Mouse (Mus musculus) stomach, postnatal 0 days (tissue): ENCODE data around the gene Ston2. TPM values are rescaled to one million over a fixed set of nuclear protein-coding genes. Genes with fewer than 3 reads are reported as not detected.
"Not testable (repeated sequence)": the region's sequence is repeated elsewhere in the genome, so short reads cannot be mapped to it uniquely, and the experiment has no call there.

Experiments used
- ATAC-seq: fragments of 200-750 bp; cut with Nextera tagmentation; 2 replicates; pipeline ENCODE4 v1.8.0; 2017; ENCODE audit not compliant: low FRiP score, low TSS enrichment
- DNase-seq: peaks from one replicate; pipeline ENCODE4 v3.0.0-alpha.2; 2016; ENCODE audit warnings: low spot score
- H3K27ac ChIP-seq: fragments of 300-500 bp; sonication (generic); replicated peaks from 2 replicates; pipeline ENCODE4 v1.5.1; 2014; ENCODE audit warnings: mild to moderate bottlenecking, control low read depth
- H3K27me3 ChIP-seq: fragments of 300-500 bp; sonication (generic); 2 replicates; pipeline ENCODE4 v1.6.1; 2014; ENCODE audit warnings: low read length; ENCODE audit not compliant: control insufficient read depth, insufficient read depth
- H3K36me3 ChIP-seq: fragments of 300-500 bp; sonication (generic); 2 replicates; pipeline ENCODE4 v1.6.1; 2014; ENCODE audit warnings: low read length, mixed read lengths; ENCODE audit not compliant: control insufficient read depth, insufficient read depth
- H3K4me1 ChIP-seq: fragments of 300-500 bp; sonication (generic); replicated peaks from 2 replicates; pipeline ENCODE4 v1.6.1; 2014; ENCODE audit warnings: antibody characterized with exemption; ENCODE audit not compliant: control insufficient read depth, insufficient read depth
- H3K4me2 ChIP-seq: fragments of 300-500 bp; sonication (generic); replicated peaks from 2 replicates; pipeline ENCODE4 v1.6.1; 2014; ENCODE audit warnings: low read depth, mild to moderate bottlenecking, control low read depth, moderate library complexity
- H3K4me3 ChIP-seq: fragments of 300-500 bp; sonication (generic); 2 replicates; pipeline ENCODE4 v1.5.1; 2014; ENCODE audit warnings: low read depth, low read length, control low read depth
- H3K9ac ChIP-seq: fragments of 300-500 bp; sonication (generic); 2 replicates; pipeline ENCODE4 v1.6.1; 2014; ENCODE audit warnings: mild to moderate bottlenecking, low read length, control low read depth, mixed read lengths
- H3K9me3 ChIP-seq: fragments of 300-500 bp; sonication (generic); 2 replicates; pipeline ENCODE4 v1.6.1; 2016; ENCODE audit warnings: low read length; ENCODE audit not compliant: control insufficient read depth
- CTCF ChIP-seq: IDR thresholded peaks from 2 replicates; pipeline ENCODE4 v1.5.1; 2016; ENCODE audit warnings: antibody characterized with exemption, low read depth, mild to moderate bottlenecking, moderate library complexity
- EP300 ChIP-seq: optimal IDR thresholded peaks from 2 replicates; pipeline ENCODE3; 2016; ENCODE audit warnings: antibody characterized with exemption
- WGBS: fragments of 180-500 bp; shearing (Covaris S2); extraction: QIAGEN DNeasy Blood & Tissue Kit; methylation state at CpG from one replicate; pipeline ENCODE4 v1.1.7; 2014; 5-methylcytosine and 5-hydroxymethylcytosine counted together
- microRNA-seq: library from miRNA; unstranded; fragments of <30 nt; microRNA quantifications from one replicate; pipeline ENCODE4, GENCODE M21; 2016
- polyA plus RNA-seq: library from polyadenylated mRNA; unstranded; fragments of >200 nt; fragmentation: Nextera tagmentation; extraction: Ambion mirVana; gene quantifications from 2 replicates; pipeline ENCODE4 v1.2.1, GENCODE M21; 2015

Ston2 gene
- polyA plus RNA-seq, 1 experiment from 2014 or later = 5.5 TPM

- no peak overlapping the region for H3K9ac ChIP-seq
- DNase-seq = no peak
- 53% methylated on average over 3 of the region's 3 CpGs for WGBS
Observed at GRCm38 (mm10) chr12:91587077-91587476, 201.1 kb downstream of the Ston2 start.

DNA sequence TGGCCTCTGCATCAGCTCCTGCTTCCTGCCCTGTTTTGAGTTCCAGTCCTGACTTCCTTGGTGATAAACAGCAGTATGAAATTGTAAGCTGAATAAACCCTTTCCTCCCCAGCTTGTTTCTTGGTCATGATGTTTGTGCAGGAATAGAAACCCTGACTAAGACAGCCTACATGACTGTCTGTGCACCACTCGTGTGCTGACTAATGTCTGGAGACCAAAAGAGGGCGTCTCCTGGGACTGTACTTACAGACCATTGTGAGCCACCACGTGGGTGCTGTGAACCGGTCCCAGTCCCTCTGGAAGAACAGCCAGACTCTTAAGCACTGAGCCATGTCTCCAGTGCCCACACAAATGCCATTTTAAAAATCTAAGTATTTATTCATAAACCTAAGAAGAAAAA, 202.4 kb downstream of the Ston2 start:
- not testable (repeated sequence) for H3K4me1 ChIP-seq, ATAC-seq, H3K9ac ChIP-seq, H3K9me3 ChIP-seq, H3K4me3 ChIP-seq, H3K27ac ChIP-seq, H3K27me3 ChIP-seq, H3K36me3 ChIP-seq, DNase-seq, H3K4me2 ChIP-seq
- 93% methylated on average over 4 of the region's 4 CpGs for WGBS

More at GRCm38 (mm10) chr12:91587077-91587476, 201.1 kb downstream of the Ston2 start:
- H3K9me3 ChIP-seq = no peaks in the 10 kb centered on the region
- H3K4me2 ChIP-seq = peak overlapping the region; percentile 51
- H3K4me3 ChIP-seq = no peak overlapping the region
- no peak overlapping the region for H3K27ac ChIP-seq
- no peaks in the 10 kb centered on the region for H3K4me1 ChIP-seq
- H3K36me3 ChIP-seq = no peaks in the 10 kb centered on the region
- TF ChIP-seq EP300 (no peak), CTCF (no peak)
- H3K27me3 ChIP-seq = no peaks in the 10 kb centered on the region
- no peak for ATAC-seq

DNA sequence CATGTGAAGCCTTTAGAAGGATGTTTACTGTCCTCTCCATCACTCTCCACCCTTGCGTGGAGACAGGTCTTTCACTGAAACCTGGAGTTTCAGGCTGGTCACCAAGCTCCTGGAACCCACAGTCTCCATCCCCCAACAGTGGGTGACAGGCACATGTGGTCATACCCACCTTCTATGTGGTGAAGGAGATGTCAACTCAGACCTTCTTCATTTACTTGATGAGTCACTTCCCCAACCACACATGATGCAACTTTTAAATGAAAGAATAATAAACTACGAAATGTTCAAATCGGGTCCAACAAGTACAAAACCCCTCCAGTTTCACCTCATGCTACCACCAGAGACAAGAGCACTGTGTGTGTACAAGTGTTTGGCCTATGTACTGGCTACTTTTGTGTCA, 203.0 kb downstream of the Ston2 start:
- H3K27me3 ChIP-seq = no peaks in the 10 kb centered on the region
- TF ChIP-seq EP300 = no peak
- TF ChIP-seq CTCF = no peak
- H3K4me2 ChIP-seq = no peak overlapping the region
- ATAC-seq (no peak), DNase-seq (no peak)
- H3K4me3 ChIP-seq = no peak overlapping the region
- no peaks in the 10 kb centered on the region for H3K4me1 ChIP-seq
- H3K36me3 ChIP-seq = no peaks in the 10 kb centered on the region
- 87% methylated on average over 3 of the region's 3 CpGs for WGBS
- no peak overlapping the region for H3K27ac ChIP-seq
- no peak overlapping the region for H3K9ac ChIP-seq
- no peaks in the 10 kb centered on the region for H3K9me3 ChIP-seq

- DNase-seq = no peak
Observed at GRCm38 (mm10) chr12:91583409-91583808, 204.8 kb downstream of the Ston2 start.

More at GRCm38 (mm10) chr12:91583409-91583808, 204.8 kb downstream of the Ston2 start:
- H3K4me1 ChIP-seq = no peaks in the 10 kb centered on the region
- H3K27ac ChIP-seq = no peak overlapping the region
- H3K9me3 ChIP-seq = no peaks in the 10 kb centered on the region
- H3K36me3 ChIP-seq = no peaks in the 10 kb centered on the region
- H3K9ac ChIP-seq = no peak overlapping the region
- H3K4me3 ChIP-seq = no peak overlapping the region
- H3K27me3 ChIP-seq = no peaks in the 10 kb centered on the region
- TF ChIP-seq EP300 (no peak), CTCF (no peak)
- no peak for ATAC-seq
- H3K4me2 ChIP-seq = no peak overlapping the region
- WGBS = 70% methylated on average over 6 of the region's 6 CpGs

Small RNAs within 50 kb of the gene (microRNA-seq; reads per million reads assigned to microRNA genes)
- gene Gm22015 = not detected

Other genes starting within 250 kb of the Ston2 start
- 17.0 and 18.9 TPM in 2 replicates for gene Gtf2a1, start 197.9 kb downstream of the Ston2 start, polyA plus RNA-seq
- 74.2 and 77.3 TPM in 2 replicates for gene Sel1l, start 60.8 kb upstream of the Ston2 start, polyA plus RNA-seq